Mouse (Mus musculus) heart, postnatal 0 days (tissue): ENCODE data around the gene Rasgef1a. TPM values are rescaled to one million over a fixed set of nuclear protein-coding genes. Genes with fewer than 3 reads are reported as not detected.

Source experiments
- ATAC-seq: fragments of 200-750 bp; cut with Nextera tagmentation; 2 replicates; pipeline ENCODE4 v1.8.0; 2017; ENCODE audit warnings: low read depth, moderate number of reproducible peaks, moderate library complexity; ENCODE audit not compliant: insufficient read depth
- DNase-seq: peaks from one replicate; pipeline ENCODE4 v3.0.0-alpha.2; 2016; ENCODE audit warnings: low spot score
- H3K27ac ChIP-seq: fragments of 300-500 bp; sonication (generic); 2 replicates; pipeline ENCODE4 v1.5.1; 2014; ENCODE audit warnings: low read depth, mild to moderate bottlenecking
- H3K27me3 ChIP-seq: fragments of 300-500 bp; sonication (generic); 2 replicates; pipeline ENCODE4 v1.6.1; 2014; ENCODE audit warnings: low read length, mixed read lengths; ENCODE audit not compliant: control insufficient read depth, insufficient read depth
- H3K36me3 ChIP-seq: fragments of 300-500 bp; sonication (generic); replicated peaks from 2 replicates; pipeline ENCODE4 v1.6.1; 2014; ENCODE audit warnings: low read length, mixed read lengths; ENCODE audit not compliant: control insufficient read depth, insufficient read depth
- H3K4me1 ChIP-seq: fragments of 300-500 bp; sonication (generic); 2 replicates; pipeline ENCODE4 v1.6.1; 2014; ENCODE audit warnings: antibody characterized with exemption; ENCODE audit not compliant: control insufficient read depth, insufficient read depth
- H3K4me2 ChIP-seq: fragments of 300-500 bp; sonication (generic); 2 replicates; pipeline ENCODE4 v1.6.1; 2014; ENCODE audit warnings: low read depth, mild to moderate bottlenecking, low read length, moderate library complexity
- H3K4me3 ChIP-seq: fragments of 300-500 bp; sonication (generic); 2 replicates; pipeline ENCODE4 v1.5.1; 2014; ENCODE audit warnings: low read depth, low read length
- H3K9ac ChIP-seq: fragments of 300-500 bp; sonication (generic); replicated peaks from 2 replicates; pipeline ENCODE4 v1.6.1; 2014; ENCODE audit warnings: low read depth, low read length, mixed read lengths
- H3K9me3 ChIP-seq: fragments of 300-500 bp; sonication (generic); replicated peaks from 2 replicates; pipeline ENCODE4 v1.6.1; 2016; ENCODE audit warnings: low read length; ENCODE audit not compliant: control insufficient read depth
- CTCF ChIP-seq: IDR thresholded peaks from 2 replicates; pipeline ENCODE4 v1.5.1; 2016; ENCODE audit warnings: antibody characterized with exemption, control low read depth, low read depth
- EP300 ChIP-seq: IDR thresholded peaks from 2 replicates; pipeline ENCODE4 v1.6.1; 2016; ENCODE audit warnings: antibody characterized with exemption, low read depth
- WGBS: fragments of 180-500 bp; shearing (Covaris S2); extraction: QIAGEN DNeasy Blood & Tissue Kit; methylation state at CpG from one replicate; pipeline ENCODE4 v1.1.7; 2014; 5-methylcytosine and 5-hydroxymethylcytosine counted together
- polyA plus RNA-seq: library from polyadenylated mRNA; unstranded; fragments of >200 nt; fragmentation: Nextera tagmentation; extraction: Ambion mirVana; gene quantifications from 2 replicates; pipeline ENCODE4 v1.2.1, GENCODE M21; 2015
- total RNA-seq: library from RNA; depleted of rRNA; stranded (reverse); fragments of >200 nt; gene quantifications from 2 replicates; pipeline ENCODE4 v1.2.3, GENCODE M21; 2014; ENCODE audit warnings: low replicate concordance

Rasgef1a gene
- total and polyA plus RNA-seq, 2 experiments from 2014 or later, result 0.16 to 2.1 TPM

DNA sequence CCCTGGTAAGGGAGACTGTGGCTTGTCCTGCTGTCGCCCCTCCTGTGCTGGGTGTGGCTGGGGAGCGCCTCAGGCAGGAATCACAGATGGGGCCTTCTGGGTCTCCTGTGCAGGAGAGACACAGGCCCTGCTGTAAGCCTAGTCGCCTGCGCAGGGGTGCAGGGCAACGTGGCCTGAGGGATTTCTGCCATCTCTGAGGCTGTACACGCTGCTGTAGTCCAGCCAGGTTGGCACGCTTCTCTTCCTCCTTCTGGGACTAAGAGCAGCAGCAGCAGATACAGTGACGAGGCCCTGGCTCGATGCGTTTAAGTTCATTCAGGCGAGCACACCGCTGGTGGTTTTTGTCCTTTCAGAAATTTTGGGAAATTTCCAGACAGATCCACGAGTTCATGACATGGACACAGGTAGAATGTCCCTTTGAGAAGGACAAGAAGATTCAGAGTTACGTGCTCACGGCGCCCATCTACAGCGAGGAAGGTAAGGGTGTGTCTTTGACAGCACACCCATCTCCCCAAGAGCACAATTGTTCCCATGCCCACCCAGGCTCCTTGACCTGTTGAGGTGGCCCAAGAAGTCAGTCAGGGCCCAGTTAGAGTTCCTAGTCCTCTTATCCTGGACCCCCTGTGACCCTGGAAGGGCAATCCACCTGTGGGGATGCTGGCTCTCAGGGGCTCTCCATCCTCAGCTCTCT, 77.7 kb downstream of the Rasgef1a start:
- no peak for TF ChIP-seq EP300
- TF ChIP-seq CTCF, result no peak
- no peak overlapping the region for H3K4me3 ChIP-seq
- no peaks in the 10 kb centered on the region for H3K9me3 ChIP-seq
- H3K9ac ChIP-seq, result no peak overlapping the region
- 80% methylated on average over 17 of the region's 17 CpGs for WGBS
- no peak overlapping the region for H3K4me2 ChIP-seq
- DNase-seq (no peak), ATAC-seq (no peak)
- H3K27ac ChIP-seq, result no peak overlapping the region
- H3K4me1 ChIP-seq, result no peaks in the 10 kb centered on the region
- no peaks in the 10 kb centered on the region for H3K27me3 ChIP-seq
- H3K36me3 ChIP-seq, result no peaks in the 10 kb centered on the region

DNA sequence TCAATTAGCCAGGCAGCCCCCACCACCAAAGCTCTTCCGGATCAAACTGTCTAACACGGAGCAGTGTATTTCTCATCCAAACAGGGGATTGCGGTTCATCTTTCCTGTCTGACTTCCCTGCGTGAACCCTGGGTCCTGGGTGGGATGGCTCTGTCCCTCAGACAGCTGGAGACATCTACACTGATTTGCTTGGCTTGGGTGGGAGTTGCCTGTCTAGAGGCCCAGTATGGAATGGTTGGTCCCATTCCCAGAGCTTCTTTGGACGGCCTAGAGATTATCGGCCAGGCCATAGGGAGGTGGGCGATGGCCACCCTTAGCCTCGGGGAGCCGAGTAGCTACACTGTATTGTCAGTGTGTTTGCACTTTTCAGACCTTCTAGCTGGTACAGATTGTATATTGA, 79.6 kb downstream of the Rasgef1a start:
- Histone ChIP-seq H3K4me3 (no peak overlapping the region), H3K36me3 (no peaks in the 10 kb centered on the region), H3K4me2 (no peak overlapping the region), H3K27me3 (no peaks in the 10 kb centered on the region), H3K9me3 (0 out of 2 replicates have a peak, but pooled peaks cover 7% of the 10 kb centered on the region), H3K9ac (no peak overlapping the region), H3K4me1 (no peaks in the 10 kb centered on the region), H3K27ac (no peak overlapping the region)
- 71% methylated on average over 9 of the region's 9 CpGs for WGBS
- DNase-seq (no peak), ATAC-seq (no peak)
- TF ChIP-seq CTCF, result no peak
- TF ChIP-seq EP300, result no peak

DNA sequence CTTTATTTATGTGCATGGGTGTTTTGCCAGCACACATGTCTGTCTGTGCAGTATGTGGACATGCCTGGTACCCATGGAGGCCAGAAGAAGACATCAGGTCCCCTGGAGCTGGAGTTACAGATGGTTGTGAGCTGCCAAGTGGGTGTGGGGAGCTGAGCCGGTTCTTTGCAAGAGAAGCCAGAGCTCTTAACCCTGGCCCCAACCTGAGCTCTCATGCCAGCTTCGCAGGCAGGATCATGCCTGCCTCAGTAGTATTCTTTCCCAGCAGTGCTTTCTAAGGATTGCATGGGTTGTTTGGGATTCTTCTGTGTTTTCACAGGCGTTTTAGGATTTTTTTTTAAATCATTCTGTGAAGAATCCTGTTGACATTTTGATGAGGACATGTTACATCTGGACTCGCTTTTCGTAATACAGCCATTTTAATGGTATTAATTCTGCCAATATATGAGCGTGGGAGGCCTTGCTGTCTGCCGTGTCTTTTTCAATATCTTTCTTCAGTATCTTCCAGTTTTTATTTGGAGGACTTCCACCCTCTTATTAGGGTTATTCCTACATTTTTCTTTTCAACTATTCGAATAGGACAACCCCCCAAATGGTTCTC, 86.6 kb downstream of the Rasgef1a start:
- TF ChIP-seq EP300 (no peak), CTCF (no peak)
- Histone ChIP-seq H3K4me3 (no peak overlapping the region), H3K9ac (no peak overlapping the region), H3K9me3 (0 out of 2 replicates have a peak, but pooled peaks cover 7% of the 10 kb centered on the region), H3K27ac (no peak overlapping the region), H3K27me3 (no peaks in the 10 kb centered on the region), H3K4me1 (no peaks in the 10 kb centered on the region), H3K4me2 (no peak overlapping the region), H3K36me3 (no peaks in the 10 kb centered on the region)
- 67% methylated on average over 8 of the region's 8 CpGs for WGBS
- DNase-seq, result no peak
- ATAC-seq, result no peak

DNA sequence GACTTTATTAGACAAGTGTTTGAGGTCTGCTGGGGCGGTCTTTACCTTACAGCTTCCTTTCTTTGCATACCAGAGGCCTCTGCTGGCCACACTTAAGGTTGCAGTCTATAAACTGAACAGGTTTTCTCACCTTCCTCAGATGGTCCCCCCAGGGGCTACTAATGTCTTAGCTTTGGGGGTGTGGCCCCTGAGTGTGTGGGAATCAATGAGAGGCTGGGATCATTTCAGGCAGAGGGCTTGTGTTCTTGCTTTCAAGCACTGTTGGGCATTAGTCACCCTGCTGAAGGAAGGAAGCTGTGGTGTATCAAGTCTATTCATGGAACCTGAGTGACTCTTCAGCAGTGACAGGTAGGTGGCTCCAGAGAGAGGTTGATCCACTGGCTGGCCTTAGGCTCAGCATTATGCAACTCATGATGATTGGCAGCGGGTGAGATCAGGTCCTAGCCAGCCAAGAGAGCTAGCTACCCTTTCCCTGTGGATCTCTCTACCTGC, 88.1 kb downstream of the Rasgef1a start:
- H3K9ac ChIP-seq, result no peak overlapping the region
- no peak overlapping the region for H3K27ac ChIP-seq
- H3K9me3 ChIP-seq, result 0 out of 2 replicates have a peak, but pooled peaks cover 7% of the 10 kb centered on the region
- H3K4me1 ChIP-seq, result no peaks in the 10 kb centered on the region
- ATAC-seq, result no peak
- TF ChIP-seq CTCF (peak; percentile 48), EP300 (no peak)
- 23% methylated on average over 2 of the region's 2 CpGs for WGBS
- no peak overlapping the region for H3K4me3 ChIP-seq
- no peak overlapping the region for H3K4me2 ChIP-seq
- H3K27me3 ChIP-seq, result no peaks in the 10 kb centered on the region
- peak; percentile 16 for DNase-seq
- no peaks in the 10 kb centered on the region for H3K36me3 ChIP-seq

DNA sequence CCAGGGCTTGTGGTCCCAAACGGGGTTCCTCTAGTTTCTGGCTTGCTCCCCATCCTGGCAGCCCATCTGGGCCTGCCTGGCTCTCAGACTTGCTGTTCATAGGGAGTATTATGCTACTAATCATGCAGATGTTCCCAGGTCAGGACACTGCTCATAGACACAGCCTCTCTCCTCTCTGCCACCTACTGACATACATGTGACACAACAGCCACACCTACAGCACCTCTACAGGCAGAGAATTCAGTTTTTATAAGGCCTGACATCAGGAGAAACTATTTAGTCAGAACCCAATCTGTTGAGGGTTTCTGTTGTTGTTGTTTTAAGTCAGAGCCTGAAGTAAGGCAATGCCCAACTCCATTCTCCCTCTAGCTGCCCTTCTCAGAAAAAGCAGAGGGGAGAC, 100.6 kb downstream of the Rasgef1a start:
- no peak for ATAC-seq
- TF ChIP-seq EP300 (no peak), CTCF (peak; percentile 19; the same call in 1 of the 2 replicates)
- Histone ChIP-seq H3K9me3 (no peaks in the 10 kb centered on the region), H3K36me3 (peaks cover 42% of the 10 kb centered on the region), H3K4me2 (no peak overlapping the region), H3K4me3 (no peak overlapping the region), H3K9ac (no peak overlapping the region), H3K27ac (no peak overlapping the region), H3K27me3 (no peaks in the 10 kb centered on the region), H3K4me1 (no peaks in the 10 kb centered on the region)
- WGBS, result 32% methylated on average over 1 of the region's 1 CpGs
- DNase-seq, result no peak
